Mouse (Mus musculus) megakaryocyte progenitor cell, adult 5-6 weeks (primary cell): ENCODE results near the gene Cdh13. TPM values are rescaled to one million over a fixed set of nuclear protein-coding genes. Genes with fewer than 3 reads are reported as not detected.
A peak's percentile ranks its signal among the peaks of the same experiment; 100 is the strongest.

Source experiments
- ATAC-seq: replicated peaks from 2 replicates; pipeline ENCODE4 v1.8.0; 2016; ENCODE audit warnings: mild to moderate bottlenecking, moderate TSS enrichment, inconsistent platforms; ENCODE audit not compliant: poor library complexity
- total RNA-seq, 2 experiments: library from RNA; stranded (forward) in 1 of 2; stranded (reverse) in 1 of 2; fragments of 157-497, 149-512 nt in 1 of 2; fragments of 200-1000 nt in 1 of 2; gene quantifications; 2 replicates each; pipeline versions ENCODE4 v1.2.3 to v1.2.4; 2015 to 2017

Gene Cdh13
- total RNA-seq, 2 experiments from 2014 or later: not detected

- ATAC-seq: no peak
These were observed 494.8 kb downstream of the Cdh13 start for GRCm38 (mm10) chr8:118778374-118778773.

GRCm38 (mm10) chr8:118785646-118786045 is 502.1 kb downstream of the Cdh13 start:
- no peak for ATAC-seq

DNA sequence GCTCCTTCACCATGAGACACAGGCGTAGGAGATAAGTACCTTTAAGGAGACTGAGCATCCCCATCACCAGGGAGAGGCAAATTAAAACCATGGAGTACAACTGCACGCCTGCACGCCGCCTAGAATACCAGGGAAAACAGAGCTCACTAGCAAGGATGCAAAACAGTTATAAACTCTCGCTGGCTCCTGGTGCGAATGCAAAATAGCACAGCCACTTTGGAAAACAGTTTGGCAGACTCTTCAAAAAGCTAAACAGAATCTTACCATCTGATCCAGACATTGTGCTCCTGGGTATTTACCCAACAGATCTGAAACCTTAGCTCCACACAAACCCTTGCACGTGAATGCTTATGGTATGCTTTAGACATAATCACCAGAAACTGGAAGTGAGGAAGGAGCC is 506.1 kb downstream of the Cdh13 start:
- no peak for ATAC-seq

DNA sequence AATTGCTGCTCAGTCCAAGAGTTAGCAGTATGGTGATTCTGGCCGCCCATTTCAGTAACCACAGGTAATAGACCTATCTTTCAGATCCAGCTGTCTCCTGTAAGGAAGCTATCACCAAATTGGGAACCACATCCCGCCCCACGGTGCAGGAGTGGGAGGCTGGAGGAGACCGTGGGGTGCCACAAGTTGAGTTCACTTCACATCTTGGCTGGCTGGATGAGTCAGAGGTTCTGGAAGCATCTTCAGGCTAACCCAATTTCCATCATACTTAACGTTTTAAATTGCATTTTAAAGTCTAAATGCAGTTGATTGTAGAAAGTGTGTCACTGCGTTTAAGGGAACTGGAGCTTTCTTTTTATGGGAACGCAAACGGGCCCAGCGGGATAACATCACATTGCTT is 511.4 kb downstream of the Cdh13 start:
- no peak for ATAC-seq

GRCm38 (mm10) chr8:118796491-118796890 is 513.0 kb downstream of the Cdh13 start:
- ATAC-seq: no peak

DNA sequence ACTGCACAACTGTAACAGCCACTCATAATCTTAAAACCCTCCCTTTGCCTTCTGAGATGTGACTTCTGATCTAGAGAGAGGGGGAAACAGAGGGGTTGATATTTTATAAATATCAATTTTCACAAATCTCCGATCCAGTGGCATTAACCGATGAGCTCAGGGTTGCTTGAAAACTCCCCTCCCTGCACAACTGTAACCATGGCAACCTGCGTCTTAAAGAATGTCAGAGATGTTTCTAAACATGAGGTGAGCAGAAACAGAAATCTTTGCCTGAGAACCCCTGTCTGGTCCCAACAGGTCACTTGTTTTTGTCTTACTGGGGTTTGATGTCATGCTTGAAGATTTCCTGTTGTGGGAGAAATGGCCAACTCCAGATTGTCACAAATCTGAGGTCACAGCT is 513.6 kb downstream of the Cdh13 start:
- no peak for ATAC-seq

- ATAC-seq: no peak
These were observed 519.6 kb downstream of the Cdh13 start for GRCm38 (mm10) chr8:118803168-118803567.

DNA sequence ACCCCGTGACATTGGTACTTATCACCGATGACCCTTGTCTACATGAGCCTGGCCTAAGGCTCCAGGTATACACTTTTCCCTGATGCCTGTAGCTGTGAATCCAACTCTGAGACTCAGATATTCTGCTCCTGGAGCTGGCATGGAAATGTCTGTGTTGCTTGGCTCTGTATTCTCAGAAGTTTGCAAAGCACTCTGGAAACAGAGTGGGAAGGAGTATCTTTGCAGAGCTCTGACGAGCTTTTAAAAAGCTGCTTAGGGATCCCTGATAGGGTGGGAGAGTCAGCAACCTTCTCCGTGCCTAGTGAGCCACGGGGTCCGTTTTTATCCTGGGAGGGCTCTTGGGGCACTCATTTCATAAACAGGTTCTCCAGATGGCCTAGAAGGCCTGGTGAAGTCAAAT is 526.1 kb downstream of the Cdh13 start:
- ATAC-seq: no peak

DNA sequence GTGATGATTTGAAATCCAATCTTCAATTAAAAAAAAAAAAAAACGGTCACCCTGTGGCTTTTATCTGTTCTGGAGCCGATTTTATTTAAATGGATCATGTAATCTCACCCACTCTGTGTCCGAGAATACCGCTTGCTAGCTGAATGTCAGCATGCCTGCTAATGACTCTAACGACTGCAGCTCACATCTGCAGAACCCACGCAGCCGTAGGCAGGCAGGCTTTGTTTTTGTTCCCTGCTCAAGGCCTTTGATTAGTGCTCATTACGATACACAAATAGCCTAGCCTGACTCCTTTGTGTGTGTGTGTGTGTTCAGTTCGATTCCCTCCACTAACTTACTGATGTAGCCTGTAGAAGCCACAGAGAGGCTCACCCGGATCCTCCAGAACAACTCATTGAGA is 531.5 kb downstream of the Cdh13 start:
- ATAC-seq: no peak

- no peak for ATAC-seq
These were observed 543.2 kb downstream of the Cdh13 start for GRCm38 (mm10) chr8:118826761-118827160.

DNA sequence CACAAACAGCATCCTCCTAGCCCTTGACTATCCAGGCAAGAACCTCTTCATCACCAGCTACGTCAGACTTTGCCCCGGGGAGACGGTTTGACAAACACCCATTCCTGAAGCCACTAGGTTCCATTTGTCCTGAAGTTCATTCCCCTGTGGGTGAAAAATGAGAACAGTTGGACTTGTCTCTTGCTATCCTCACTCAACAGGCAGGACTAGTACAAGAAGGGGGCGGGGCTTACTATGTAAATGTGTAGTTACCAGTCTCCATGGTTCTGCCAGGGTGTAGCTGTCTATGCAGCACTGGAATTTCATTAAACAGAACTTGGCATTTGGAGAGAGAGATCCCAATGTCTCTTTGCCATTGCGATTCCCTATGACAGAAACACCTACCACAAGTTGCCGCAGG is 544.2 kb downstream of the Cdh13 start:
- ATAC-seq: no peak

GRCm38 (mm10) chr8:118830291-118830690 is 546.8 kb downstream of the Cdh13 start:
- no peak; the same call in 1 of the 2 replicates for ATAC-seq

DNA sequence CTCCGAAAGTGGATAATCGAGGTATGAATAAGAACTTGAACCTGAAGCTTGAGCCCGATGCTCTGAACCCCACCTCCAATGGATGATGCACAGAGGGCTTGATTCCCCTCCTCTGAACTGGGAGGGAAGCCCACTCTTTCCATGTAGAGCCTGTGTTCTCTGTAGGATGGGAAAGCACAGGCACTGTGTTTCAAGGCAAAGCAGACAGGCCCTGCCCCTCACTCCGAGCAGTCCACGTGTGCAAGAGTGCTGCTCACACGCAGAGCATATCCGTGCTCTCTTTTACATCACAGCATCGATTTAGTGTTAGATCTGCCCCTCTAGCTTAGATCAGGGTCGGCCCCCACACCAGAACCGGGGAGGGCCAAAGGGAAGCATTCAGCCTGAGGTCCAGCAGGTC is 547.5 kb downstream of the Cdh13 start:
- ATAC-seq: no peak

GRCm38 (mm10) chr8:118838801-118839200 is 555.3 kb downstream of the Cdh13 start:
- ATAC-seq: no peak

- no peak for ATAC-seq
These were observed 562.2 kb downstream of the Cdh13 start for GRCm38 (mm10) chr8:118845690-118846089.

DNA sequence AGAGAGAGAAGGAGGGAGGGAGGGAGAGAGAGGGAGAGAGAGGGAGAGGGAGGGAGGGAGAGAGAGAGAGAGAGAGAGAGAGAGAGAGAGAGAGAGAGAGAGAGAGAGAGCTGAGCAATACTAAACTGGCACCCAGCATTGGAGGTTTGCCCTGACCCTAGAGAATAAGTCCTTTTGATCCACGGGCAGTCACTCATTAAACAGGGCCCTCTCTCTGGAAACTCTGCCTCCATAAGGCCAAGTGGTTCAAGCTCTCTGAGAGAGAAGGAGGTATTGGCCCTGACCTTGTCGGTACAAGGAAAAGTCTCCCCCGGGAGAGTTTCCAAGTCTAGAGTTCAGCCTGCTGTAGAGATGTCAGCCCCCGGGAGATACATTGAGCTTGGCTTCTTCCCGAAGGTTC is 564.5 kb downstream of the Cdh13 start:
- no peak for ATAC-seq

DNA sequence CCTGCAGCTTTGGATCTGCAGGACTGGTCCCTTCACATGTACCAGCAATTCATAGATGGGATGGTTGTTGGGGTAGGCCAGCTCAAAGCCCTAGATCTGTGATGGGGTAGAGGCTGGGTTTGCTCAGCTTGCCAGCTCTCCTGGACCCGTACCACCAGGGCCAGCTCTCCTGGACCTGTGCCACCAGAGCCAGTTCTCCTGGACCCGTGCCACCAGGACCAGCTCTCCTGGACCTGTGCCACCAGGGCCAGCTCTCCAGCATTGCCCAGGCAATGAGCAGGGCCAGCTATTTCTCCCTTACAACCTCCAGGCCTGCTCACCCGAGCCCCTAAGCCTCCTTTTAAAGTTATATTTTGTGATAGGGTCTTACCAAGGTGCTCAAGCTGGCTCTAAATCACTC is 566.0 kb downstream of the Cdh13 start:
- ATAC-seq: no peak

DNA sequence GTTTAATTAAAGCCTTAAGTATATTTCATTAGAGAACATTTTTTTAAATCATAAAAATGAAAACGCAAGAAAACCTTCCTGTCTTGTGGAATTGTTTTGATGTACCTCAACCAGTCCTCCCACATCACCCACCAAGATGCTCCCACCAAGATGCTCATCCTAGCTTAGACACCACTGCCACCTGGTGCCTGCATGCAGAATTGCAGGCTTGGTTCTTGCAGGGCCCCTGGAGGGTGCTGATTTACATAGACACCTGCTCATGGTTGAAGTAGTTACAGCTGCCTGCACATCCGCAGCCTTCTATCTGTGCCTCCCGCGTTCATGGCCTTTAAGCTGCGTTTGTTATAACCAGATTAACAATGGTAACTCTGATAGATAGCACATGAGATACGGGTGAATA is 566.8 kb downstream of the Cdh13 start:
- peak; percentile 69 for ATAC-seq

GRCm38 (mm10) chr8:118851361-118851760 is 567.8 kb downstream of the Cdh13 start:
- no peak for ATAC-seq

DNA sequence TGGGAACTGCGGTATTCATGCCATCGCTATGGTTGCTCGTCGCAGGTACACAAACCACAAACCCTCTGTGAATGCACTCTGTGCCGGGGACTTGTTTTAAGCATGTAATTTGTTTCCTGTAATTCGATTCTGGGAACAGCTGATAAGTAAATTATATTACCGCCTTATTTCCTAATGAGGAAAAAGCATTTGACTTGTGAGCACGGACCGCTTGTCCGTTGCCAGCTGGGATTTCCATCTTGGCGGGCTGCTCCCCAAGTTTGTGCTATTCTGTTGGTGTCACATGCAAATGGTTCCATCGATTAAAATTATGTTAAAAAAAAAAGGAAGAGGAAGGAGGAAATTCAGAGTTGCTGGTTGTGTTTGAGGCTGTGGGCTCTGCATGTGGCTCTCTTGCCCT is 569.3 kb downstream of the Cdh13 start:
- ATAC-seq: no peak

- ATAC-seq: no peak
These were observed 571.1 kb downstream of the Cdh13 start for GRCm38 (mm10) chr8:118854656-118855055.

- ATAC-seq: no peak
These were observed 582.8 kb downstream of the Cdh13 start for GRCm38 (mm10) chr8:118866332-118866731.

DNA sequence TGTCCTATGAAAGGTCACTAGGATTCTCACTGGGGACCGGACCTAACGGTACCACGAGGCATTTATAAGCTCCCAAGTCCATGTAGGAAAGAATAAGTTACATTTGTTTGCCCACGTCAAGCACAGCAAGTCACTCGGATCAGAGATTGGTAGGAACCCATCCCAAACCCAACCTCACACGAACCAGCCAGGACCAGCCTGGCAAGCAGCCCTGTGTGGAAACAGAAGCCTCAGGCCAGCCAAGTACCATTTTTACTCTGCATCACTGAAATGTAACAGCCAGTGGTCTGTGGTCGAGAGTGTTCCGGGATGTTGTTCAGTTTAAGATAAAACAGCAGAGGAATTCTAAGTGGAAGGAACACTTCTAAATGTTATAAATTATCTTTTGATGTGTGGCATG is 587.2 kb downstream of the Cdh13 start:
- ATAC-seq: no peak
